15 mouse cellular contexts compared by ENCODE assay signal in genomic region chr11:54313391-54314360, GRCm38 (mm10). TPM values are rescaled to one million over a fixed set of nuclear protein-coding genes. Genes with fewer than 3 reads are reported as not detected.
DNase-seq lines count a peak whose midpoint lies in the region; ATAC-seq lines count a peak whose summit lies in the region.
"Had no signal": no experiment of that assay in that cellular context is flagged by ENCODE, and none has a peak within 500 bp of the region (broad histone marks: within the 10 kb centered on the region; RNA-seq: fewer than 3 reads in every experiment).

No protein-coding gene starts in this region.

- no peak for DNase-seq in heart, embryonic 10.5 days (ENCODE audit: low spot score)
- no peak for DNase-seq in heart, postnatal 36 days
- DNase-seq in midbrain, embryonic 10.5 days (ENCODE audit: low spot score) = no peak
- DNase-seq in c-Kit-positive CD71-positive TER-119-positive erythroid progenitor cells, embryonic 14.5 days (ENCODE audit: low spot score) = peak; percentile 29
- DNase-seq in adrenal gland, adult 2 months = no peak
- no peak for DNase-seq in kidney, postnatal 25 days
- DNase-seq: lung, adult 18-20 months had no signal

- no peaks in the 10 kb centered on the region for H3K9me3 ChIP-seq in heart, embryonic 10.5 days
- no peaks in the 10 kb centered on the region for H3K9me3 ChIP-seq in midbrain, embryonic 10.5 days (replicated peaks)
- no peaks in the 10 kb centered on the region for H3K9me3 ChIP-seq in midbrain, embryonic 16.5 days (replicated peaks; ENCODE audit: control insufficient read depth, low read length, poor library complexity, severe bottlenecking)

- no peak overlapping the region for H3K4me3 ChIP-seq in heart, embryonic 10.5 days
- H3K4me3 ChIP-seq in midbrain, embryonic 10.5 days = no peak overlapping the region
- no peak overlapping the region for H3K4me3 ChIP-seq in midbrain, embryonic 16.5 days (ENCODE audit: low read depth, low read length)
- H3K4me3 ChIP-seq: erythroblast, embryonic 14.5 days had no signal

- no peak overlapping the region for H3K4me2 ChIP-seq in midbrain, embryonic 16.5 days (ENCODE audit: low read length)

- H3K4me1 ChIP-seq in heart, embryonic 10.5 days = peaks cover 36% of the 10 kb centered on the region
- H3K4me1 ChIP-seq in midbrain, embryonic 10.5 days = peaks cover 59% of the 10 kb centered on the region
- peaks cover 26% of the 10 kb centered on the region for H3K4me1 ChIP-seq in midbrain, embryonic 16.5 days (ENCODE audit: control insufficient read depth, insufficient read depth, low read length)

- peak overlapping the region; percentile 66 for H3K27ac ChIP-seq in heart, embryonic 10.5 days
- peak overlapping the region; percentile 81 for H3K27ac ChIP-seq in midbrain, embryonic 10.5 days (replicated peaks)
- no peak overlapping the region for H3K27ac ChIP-seq in midbrain, embryonic 16.5 days (ENCODE audit: low read length)

- ATAC-seq in midbrain, embryonic 16.5 days = no peak
- peak; percentile 68 for ATAC-seq in megakaryocyte progenitor cell, adult 5-6 weeks (replicated peaks; ENCODE audit: poor library complexity)

- intact Hi-C loops in heart, postnatal 36 days (cut with DNase I) = no loop called here

- H3K27me3 ChIP-seq in heart, embryonic 10.5 days (ENCODE audit: insufficient read depth, poor library complexity, severe bottlenecking) = no peaks in the 10 kb centered on the region
- no peaks in the 10 kb centered on the region for H3K27me3 ChIP-seq in midbrain, embryonic 10.5 days (ENCODE audit: low read depth, poor library complexity, severe bottlenecking)
- H3K27me3 ChIP-seq in midbrain, embryonic 16.5 days (ENCODE audit: control insufficient read depth, insufficient read depth, low read depth, low read length) = no peaks in the 10 kb centered on the region

- no peaks in the 10 kb centered on the region for H3K36me3 ChIP-seq in heart, embryonic 10.5 days
- no peaks in the 10 kb centered on the region for H3K36me3 ChIP-seq in midbrain, embryonic 10.5 days
- H3K36me3 ChIP-seq in midbrain, embryonic 16.5 days (ENCODE audit: control insufficient read depth, insufficient read depth, low read length) = no peaks in the 10 kb centered on the region

- WGBS in heart, embryonic 10.5 days = 41% methylated on average over 7 of the region's 7 CpGs
- 64% methylated on average over 7 of the region's 7 CpGs for WGBS in midbrain, embryonic 10.5 days
- whole genome bisulfite sequencing in midbrain, embryonic 16.5 days = 56% methylated on average over 7 of the region's 7 CpGs

- no peak overlapping the region for H3K9ac ChIP-seq in midbrain, embryonic 16.5 days (ENCODE audit: low read depth, low read length)

RNA-seq across cellular contexts. Expression of gene Acsl6, which starts 10.1 kb away (rescaled TPM):
- polyA plus RNA-seq in heart, embryonic 10.5 days (2016; fragmentation: Nextera tagmentation; extraction: Ambion mirVana) = 1.1 and 1.2 TPM in 2 replicates
- 1 to 10 TPM; 3.1 to 5.9 TPM for total RNA-seq in heart, postnatal 36 days (2021)
- 14.4 and 20.4 TPM in 2 replicates for polyA plus RNA-seq in midbrain, embryonic 10.5 days (2016; fragmentation: Nextera tagmentation; extraction: Ambion mirVana)
- polyA plus RNA-seq in midbrain, embryonic 16.5 days (2015; fragmentation: Nextera tagmentation; extraction: Ambion mirVana) = 46.2 and 47.0 TPM in 2 replicates
- 0.86 and 3.2 TPM in 2 replicates for total RNA-seq in megakaryocyte progenitor cell, adult 5-6 weeks (2015)
- total RNA-seq in megakaryocyte progenitor cell, adult 5-6 weeks (2017) = 1.2 and 3.5 TPM in 2 replicates
- total RNA-seq in adrenal gland, adult 2 months (2021) = 1 to 10 TPM; 4.9 to 5.2 TPM
- 1.2 and 1.9 TPM in 2 replicates for polyA plus RNA-seq in adrenal gland, adult 2 months (2012; rRNA removed)

RNA-seq across cellular contexts. Expression of gene Il3, which starts 46.6 kb away (rescaled TPM):
- polyA plus RNA-seq in heart, embryonic 10.5 days (2016; fragmentation: Nextera tagmentation; extraction: Ambion mirVana) = not detected in 2 replicates
- total RNA-seq in heart, postnatal 36 days (2021) = not detected
- polyA plus RNA-seq in midbrain, embryonic 10.5 days (2016; fragmentation: Nextera tagmentation; extraction: Ambion mirVana) = not detected in 2 replicates
- polyA plus RNA-seq in midbrain, embryonic 16.5 days (2015; fragmentation: Nextera tagmentation; extraction: Ambion mirVana) = not detected in 2 replicates
- total RNA-seq in megakaryocyte progenitor cell, adult 5-6 weeks (2015) = not detected in 2 replicates
- total RNA-seq in megakaryocyte progenitor cell, adult 5-6 weeks (2017) = not detected in 2 replicates
- total RNA-seq in adrenal gland, adult 2 months (2021) = not detected
- not detected in 2 replicates for polyA plus RNA-seq in adrenal gland, adult 2 months (2012; rRNA removed)
- polyA plus RNA-seq: cortical plate, adult 2 months; erythroblast, embryonic 14.5 days; heart, embryonic 14.5 days; intestine, embryonic 14.5 days; large intestine, adult 2 months; stomach, embryonic 16.5 days had no signal

RNA-seq across cellular contexts. Expression of gene Meikin, which starts 56.8 kb away (rescaled TPM):
- polyA plus RNA-seq in heart, embryonic 10.5 days (2016; fragmentation: Nextera tagmentation; extraction: Ambion mirVana) = not detected in 2 replicates
- not detected for total RNA-seq in heart, postnatal 36 days (2021)
- not detected in 2 replicates for polyA plus RNA-seq in midbrain, embryonic 10.5 days (2016; fragmentation: Nextera tagmentation; extraction: Ambion mirVana)
- not detected in 2 replicates for polyA plus RNA-seq in midbrain, embryonic 16.5 days (2015; fragmentation: Nextera tagmentation; extraction: Ambion mirVana)
- total RNA-seq in megakaryocyte progenitor cell, adult 5-6 weeks (2015) = not detected in 2 replicates
- not detected in 2 replicates for total RNA-seq in megakaryocyte progenitor cell, adult 5-6 weeks (2017)
- not detected for total RNA-seq in adrenal gland, adult 2 months (2021)
- not detected in 2 replicates for polyA plus RNA-seq in adrenal gland, adult 2 months (2012; rRNA removed)
- polyA plus RNA-seq: cortical plate, adult 2 months; erythroblast, embryonic 14.5 days; heart, embryonic 14.5 days; intestine, embryonic 14.5 days; large intestine, adult 2 months; stomach, embryonic 16.5 days had no signal
